Mouse (Mus musculus): ENCODE data around the gene Crlf1.

GRCm38 (mm10) chr8:70476333-70477268 is 16.4 kb upstream of the Crlf1 start, which contains the start of gene Klhl26:
- TF ChIP-seq CTCF (IDR thresholded peaks at IDR 0.05; ENCODE audit: control insufficient read depth, insufficient read depth, insufficient read length) = no peak
- TF ChIP-seq USF1 (IDR thresholded peaks at IDR 0.05; ENCODE audit: low read depth) = no peak
- TF ChIP-seq CEBPB (IDR thresholded peaks at IDR 0.05; ENCODE audit: low read depth) = no peak
- no peak for TF ChIP-seq FOSL1 (IDR thresholded peaks at IDR 0.05; ENCODE audit: insufficient read depth, low read length, poor library complexity, severe bottlenecking)

Data from C2C12 (cell line).